Mouse (Mus musculus) embryonic facial prominence, embryonic 10.5 days (tissue): Measurements from ENCODE around the gene Prg4. TPM values are rescaled to one million over a fixed set of nuclear protein-coding genes. Genes with fewer than 3 reads are reported as not detected.

Source experiments
- DNase-seq: peaks from one replicate; pipeline ENCODE4 v3.0.0-alpha.2; 2017; ENCODE audit warnings: low spot score
- H3K27ac ChIP-seq: fragments of 300-500 bp; sonication (generic); replicated peaks from 2 replicates; pipeline ENCODE4 v1.5.1; 2016; ENCODE audit warnings: mild to moderate bottlenecking
- H3K27me3 ChIP-seq: fragments of 300-500 bp; sonication (generic); replicated peaks from 2 replicates; pipeline ENCODE4 v1.6.1; 2016; ENCODE audit warnings: low read depth, mild to moderate bottlenecking; ENCODE audit not compliant: poor library complexity, severe bottlenecking
- H3K36me3 ChIP-seq: fragments of 300-500 bp; sonication (generic); replicated peaks from 2 replicates; pipeline ENCODE4 v1.6.1; 2016; ENCODE audit warnings: mild to moderate bottlenecking, moderate library complexity
- H3K4me1 ChIP-seq: fragments of 300-500 bp; sonication (generic); 2 replicates; pipeline ENCODE4 v1.6.1; 2016
- H3K4me3 ChIP-seq: fragments of 300-500 bp; sonication (generic); 2 replicates; pipeline ENCODE4 v1.5.1; 2016; ENCODE audit warnings: mild to moderate bottlenecking, moderate library complexity
- H3K9me3 ChIP-seq: fragments of 300-500 bp; sonication (generic); 2 replicates; pipeline ENCODE4 v1.6.1; 2016; ENCODE audit warnings: mild to moderate bottlenecking
- WGBS: fragments of 180-500 bp; shearing (Covaris S2); methylation state at CpG from one replicate; pipeline ENCODE4 v1.1.7; 2016; 5-methylcytosine and 5-hydroxymethylcytosine counted together
- polyA plus RNA-seq: library from polyadenylated mRNA; unstranded; fragments of >200 nt; fragmentation: Nextera tagmentation; extraction: Ambion mirVana; gene quantifications from 2 replicates; pipeline ENCODE4 v1.2.1, GENCODE M21; 2016

The Prg4 gene
- polyA plus RNA-seq, 1 experiment from 2014 or later, result 0.50 TPM

- no peak for DNase-seq
- no peaks in the 10 kb centered on the region; the same call in 1 of the 2 replicates for H3K4me1 ChIP-seq
- H3K27me3 ChIP-seq, result no peaks in the 10 kb centered on the region
- no peak overlapping the region for H3K27ac ChIP-seq
- no peaks in the 10 kb centered on the region for H3K9me3 ChIP-seq
- H3K36me3 ChIP-seq, result no peaks in the 10 kb centered on the region
- no peak overlapping the region for H3K4me3 ChIP-seq
- WGBS, result 71% methylated on average over 5 of the region's 5 CpGs
Measured at GRCm38 (mm10) chr1:150463068-150463467, 2.9 kb downstream of the Prg4 start.

GRCm38 (mm10) chr1:150460595-150460994 lies 5.4 kb downstream of the Prg4 start:
- Histone ChIP-seq H3K4me1 (no peaks in the 10 kb centered on the region; the same call in 1 of the 2 replicates), H3K36me3 (no peaks in the 10 kb centered on the region), H3K27me3 (no peaks in the 10 kb centered on the region), H3K27ac (no peak overlapping the region), H3K4me3 (no peak overlapping the region), H3K9me3 (no peaks in the 10 kb centered on the region)
- no peak for DNase-seq
- WGBS, result 66% methylated on average over 7 of the region's 7 CpGs

DNA sequence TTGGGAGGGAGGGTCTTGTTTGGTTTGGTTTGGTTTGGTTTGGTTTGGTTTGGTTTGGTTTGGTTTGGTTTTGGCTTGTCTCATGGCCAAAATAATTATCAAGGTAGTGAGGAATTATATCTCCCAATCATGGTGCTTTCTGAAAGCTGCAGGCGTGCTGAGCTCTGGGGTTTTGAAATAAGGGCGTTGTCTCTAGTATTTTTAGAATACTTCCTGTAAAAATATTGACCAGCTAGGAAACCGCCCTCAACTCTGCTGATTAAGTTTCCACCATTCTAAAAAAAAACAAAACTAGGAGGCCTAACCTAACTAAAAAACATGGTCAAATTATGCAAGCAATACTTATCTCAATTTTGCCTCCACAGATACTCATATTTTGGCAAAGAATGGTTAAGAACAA lies 6.4 kb downstream of the Prg4 start:
- no peaks in the 10 kb centered on the region for H3K36me3 ChIP-seq
- WGBS, result 83% methylated on average over 3 of the region's 3 CpGs
- no peak overlapping the region for H3K27ac ChIP-seq
- H3K9me3 ChIP-seq, result no peaks in the 10 kb centered on the region
- H3K4me3 ChIP-seq, result no peak overlapping the region
- H3K27me3 ChIP-seq, result no peaks in the 10 kb centered on the region
- H3K4me1 ChIP-seq, result no peaks in the 10 kb centered on the region; the same call in 1 of the 2 replicates
- DNase-seq, result no peak

GRCm38 (mm10) chr1:150458977-150459376 lies 7.0 kb downstream of the Prg4 start:
- no peaks in the 10 kb centered on the region; the same call in 1 of the 2 replicates for H3K4me1 ChIP-seq
- no peak for DNase-seq
- H3K36me3 ChIP-seq, result no peaks in the 10 kb centered on the region
- H3K9me3 ChIP-seq, result no peaks in the 10 kb centered on the region
- no peak overlapping the region for H3K27ac ChIP-seq
- H3K4me3 ChIP-seq, result no peak overlapping the region
- no peaks in the 10 kb centered on the region for H3K27me3 ChIP-seq
- WGBS, result 92% methylated on average over 5 of the region's 5 CpGs

GRCm38 (mm10) chr1:150441731-150442130 lies 24.2 kb downstream of the Prg4 start:
- Histone ChIP-seq H3K4me1 (no peaks in the 10 kb centered on the region), H3K27me3 (no peaks in the 10 kb centered on the region), H3K36me3 (peaks cover 99% of the 10 kb centered on the region), H3K9me3 (no peaks in the 10 kb centered on the region), H3K27ac (no peak overlapping the region), H3K4me3 (no peak overlapping the region)
- no peak for DNase-seq
- WGBS, result 84% methylated on average over 4 of the region's 4 CpGs

- H3K9me3 ChIP-seq, result no peaks in the 10 kb centered on the region
- 92% methylated on average over 3 of the region's 3 CpGs for WGBS
- H3K4me3 ChIP-seq, result no peak overlapping the region
- H3K4me1 ChIP-seq, result no peaks in the 10 kb centered on the region
- peaks cover 99% of the 10 kb centered on the region for H3K36me3 ChIP-seq
- DNase-seq, result no peak
- no peaks in the 10 kb centered on the region for H3K27me3 ChIP-seq
- H3K27ac ChIP-seq, result no peak overlapping the region
Measured at GRCm38 (mm10) chr1:150438641-150439040, 27.3 kb downstream of the Prg4 start.

DNA sequence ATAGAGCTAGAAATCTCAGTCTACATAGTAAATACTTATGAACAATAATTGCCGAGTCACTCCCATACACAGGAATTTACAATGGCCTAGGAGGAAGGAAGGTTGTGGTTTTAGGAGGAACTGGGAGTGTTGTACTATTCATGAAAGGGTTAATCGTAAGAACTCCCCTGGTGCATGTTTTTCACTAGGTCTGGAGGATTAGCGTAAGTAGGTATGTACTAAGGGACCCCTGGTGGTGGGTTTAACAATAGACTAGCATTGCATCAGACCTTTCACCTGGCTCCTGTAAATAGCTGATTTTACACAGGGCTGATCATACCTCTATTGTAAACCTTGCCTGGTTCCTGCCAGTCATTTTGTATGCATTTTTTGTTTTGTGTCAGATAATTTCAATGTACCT lies 39.7 kb downstream of the Prg4 start:
- Histone ChIP-seq H3K36me3 (peaks cover 100% of the 10 kb centered on the region), H3K4me3 (no peak overlapping the region), H3K9me3 (no peaks in the 10 kb centered on the region), H3K4me1 (no peaks in the 10 kb centered on the region), H3K27me3 (no peaks in the 10 kb centered on the region), H3K27ac (no peak overlapping the region)
- DNase-seq, result no peak
- WGBS, result 72% methylated on average over 3 of the region's 3 CpGs

GRCm38 (mm10) chr1:150425665-150426064 lies 40.3 kb downstream of the Prg4 start:
- Histone ChIP-seq H3K9me3 (no peaks in the 10 kb centered on the region), H3K36me3 (peaks cover 98% of the 10 kb centered on the region), H3K4me1 (no peaks in the 10 kb centered on the region), H3K4me3 (no peak overlapping the region), H3K27me3 (no peaks in the 10 kb centered on the region), H3K27ac (no peak overlapping the region)
- WGBS, result 90% methylated on average over 9 of the region's 9 CpGs
- DNase-seq, result no peak

GRCm38 (mm10) chr1:150418426-150418825 lies 47.5 kb downstream of the Prg4 start:
- Histone ChIP-seq H3K4me1 (no peaks in the 10 kb centered on the region), H3K9me3 (no peaks in the 10 kb centered on the region), H3K4me3 (no peak overlapping the region), H3K36me3 (peaks cover 98% of the 10 kb centered on the region), H3K27ac (no peak overlapping the region), H3K27me3 (no peaks in the 10 kb centered on the region)
- no peak for DNase-seq
- 95% methylated on average over 4 of the region's 4 CpGs for WGBS

DNA sequence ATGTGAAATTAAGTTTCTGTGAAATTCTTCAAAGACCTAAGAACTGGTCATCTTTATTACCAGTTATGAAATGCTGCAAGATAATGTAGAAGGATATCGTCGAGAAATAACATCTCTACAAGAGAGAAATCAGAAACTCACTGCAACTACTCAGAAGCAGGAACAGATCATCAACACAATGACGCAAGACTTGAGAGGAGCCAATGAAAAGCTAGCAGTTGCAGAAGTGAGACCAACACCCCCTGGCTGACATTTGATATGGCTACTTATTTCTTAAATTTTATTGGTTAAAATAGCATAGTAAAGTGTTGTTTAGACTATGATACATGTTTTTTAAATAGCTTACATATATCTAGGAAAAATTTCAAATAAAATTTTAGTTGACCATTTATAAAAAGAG lies 50.0 kb downstream of the Prg4 start:
- Histone ChIP-seq H3K9me3 (no peaks in the 10 kb centered on the region), H3K27me3 (no peaks in the 10 kb centered on the region), H3K4me1 (no peaks in the 10 kb centered on the region), H3K27ac (no peak overlapping the region), H3K36me3 (peaks cover 96% of the 10 kb centered on the region), H3K4me3 (no peak overlapping the region)
- WGBS, result 94% methylated on average over 3 of the region's 3 CpGs
- DNase-seq, result no peak

GRCm38 (mm10) chr1:150409996-150410395 lies 56.0 kb downstream of the Prg4 start:
- H3K9me3 ChIP-seq, result no peaks in the 10 kb centered on the region
- 96% methylated on average over 6 of the region's 6 CpGs for WGBS
- H3K4me3 ChIP-seq, result no peak overlapping the region
- no peaks in the 10 kb centered on the region for H3K4me1 ChIP-seq
- H3K27ac ChIP-seq, result no peak overlapping the region
- no peak for DNase-seq
- peaks cover 98% of the 10 kb centered on the region for H3K36me3 ChIP-seq
- no peaks in the 10 kb centered on the region for H3K27me3 ChIP-seq

DNA sequence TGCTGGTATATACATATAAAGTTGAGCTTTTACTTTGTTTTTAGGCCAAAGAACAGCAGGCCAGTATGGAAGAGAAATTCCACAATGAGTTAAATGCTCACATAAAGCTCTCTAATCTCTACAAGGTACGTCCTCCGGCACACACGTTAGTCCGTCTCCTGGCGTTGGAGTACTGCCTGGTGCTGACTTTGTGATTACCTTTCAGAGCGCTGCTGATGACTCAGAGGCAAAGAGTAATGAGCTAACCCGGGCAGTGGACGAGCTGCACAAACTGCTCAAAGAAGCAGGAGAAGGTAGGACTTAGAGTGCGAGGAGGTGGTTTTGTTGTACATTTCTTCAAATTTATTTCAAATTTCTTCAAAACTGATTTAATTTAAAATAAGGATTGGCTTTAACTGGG lies 58.7 kb downstream of the Prg4 start:
- DNase-seq, result no peak
- WGBS, result 95% methylated on average over 9 of the region's 9 CpGs
- Histone ChIP-seq H3K4me3 (no peak overlapping the region), H3K36me3 (peaks cover 96% of the 10 kb centered on the region), H3K4me1 (no peaks in the 10 kb centered on the region), H3K27ac (no peak overlapping the region), H3K27me3 (no peaks in the 10 kb centered on the region), H3K9me3 (no peaks in the 10 kb centered on the region)

GRCm38 (mm10) chr1:150404555-150404954 lies 61.4 kb downstream of the Prg4 start:
- Histone ChIP-seq H3K36me3 (peaks cover 97% of the 10 kb centered on the region), H3K27me3 (no peaks in the 10 kb centered on the region), H3K9me3 (no peaks in the 10 kb centered on the region), H3K4me3 (no peak overlapping the region), H3K27ac (no peak overlapping the region), H3K4me1 (no peaks in the 10 kb centered on the region)
- DNase-seq, result no peak
- 92% methylated on average over 3 of the region's 3 CpGs for WGBS

DNA sequence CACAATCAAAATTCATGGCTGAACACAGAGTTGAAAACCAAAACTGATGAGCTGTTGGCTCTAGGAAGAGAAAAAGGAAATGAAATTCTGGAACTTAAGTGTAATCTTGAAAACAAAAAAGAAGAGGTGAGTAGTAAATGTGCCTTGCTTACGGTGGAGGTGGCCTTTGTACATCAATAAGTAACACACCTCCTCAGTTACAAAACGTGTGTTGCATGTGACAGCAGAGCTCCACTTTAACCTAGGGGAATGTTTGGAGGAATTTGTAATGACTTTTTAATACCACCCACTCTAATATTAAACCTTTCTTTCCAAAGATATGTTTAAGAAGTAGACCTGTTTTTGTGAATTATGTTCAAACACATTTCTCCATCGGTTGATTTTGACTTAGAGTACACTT lies 62.1 kb downstream of the Prg4 start:
- Histone ChIP-seq H3K27ac (no peak overlapping the region), H3K4me1 (no peaks in the 10 kb centered on the region), H3K4me3 (no peak overlapping the region), H3K9me3 (no peaks in the 10 kb centered on the region), H3K27me3 (no peaks in the 10 kb centered on the region), H3K36me3 (peaks cover 97% of the 10 kb centered on the region)
- no peak for DNase-seq
- 89% methylated on average over 3 of the region's 3 CpGs for WGBS
